Mouse (Mus musculus): ENCODE results near the gene Zcchc17.

Gene Zcchc17

DNA sequence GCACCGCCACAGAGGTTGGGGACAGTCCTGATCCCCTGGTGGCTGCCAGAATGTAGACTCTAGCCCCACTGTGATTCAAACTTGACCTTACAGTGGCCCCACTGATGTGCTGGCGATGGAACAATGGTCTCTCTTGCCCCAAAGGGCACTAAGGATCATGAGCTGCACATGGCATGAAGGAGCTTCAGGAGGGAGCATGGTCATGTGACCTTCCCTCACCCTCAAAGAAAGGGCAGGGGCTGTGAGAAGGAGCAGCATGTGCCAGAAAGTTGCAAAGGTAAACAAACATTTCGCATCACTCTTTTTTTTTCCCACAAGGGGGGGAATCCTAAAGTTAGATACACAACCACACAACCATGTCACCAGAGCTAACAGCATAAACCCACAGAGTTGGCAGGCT is 41.6 kb downstream of the Zcchc17 start:
- no peak for DNase-seq (ENCODE audit: low read depth, low spot score)

- DNase-seq (ENCODE audit: low read depth, low spot score) = no peak
These were observed 43.1 kb downstream of the Zcchc17 start for GRCm38 (mm10) chr4:130316691-130317090.

DNA sequence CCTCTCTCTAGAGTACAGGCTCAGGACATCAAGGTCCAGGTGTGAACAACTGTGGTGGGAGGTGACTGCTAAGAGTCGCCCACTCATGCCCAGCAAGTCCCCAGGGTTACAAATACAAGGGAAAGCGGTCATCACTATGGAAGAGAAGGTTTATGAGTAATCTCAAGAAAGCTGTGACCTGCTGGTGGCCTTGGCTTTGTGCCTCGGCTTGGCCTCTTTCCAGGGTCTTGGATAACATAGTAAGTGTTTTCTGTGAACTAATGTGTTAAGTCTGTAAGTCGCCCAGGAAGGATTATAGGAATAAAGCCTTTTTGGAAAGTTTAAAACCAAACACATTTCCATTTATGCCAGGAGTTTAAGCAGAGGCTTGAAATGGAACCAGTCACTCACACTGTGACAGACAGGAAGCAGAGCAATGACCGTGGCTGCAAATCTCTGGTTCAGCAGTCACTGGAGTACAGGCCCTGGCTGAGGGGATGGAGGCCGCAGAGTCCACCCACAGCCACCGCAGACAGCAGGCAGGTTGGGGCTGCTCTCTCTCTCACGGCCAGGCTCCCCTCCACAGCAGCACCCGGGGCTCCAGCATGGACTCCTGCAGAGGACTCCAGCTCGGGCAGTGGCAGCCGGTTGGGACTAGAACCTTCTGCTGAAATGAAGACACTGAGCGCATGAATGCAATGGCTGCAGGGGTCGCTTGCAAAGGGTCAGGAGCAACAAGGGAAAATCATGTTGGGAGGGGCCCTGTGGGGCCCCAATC is 43.8 kb downstream of the Zcchc17 start:
- no peak for DNase-seq (ENCODE audit: low read depth, low spot score)

DNA sequence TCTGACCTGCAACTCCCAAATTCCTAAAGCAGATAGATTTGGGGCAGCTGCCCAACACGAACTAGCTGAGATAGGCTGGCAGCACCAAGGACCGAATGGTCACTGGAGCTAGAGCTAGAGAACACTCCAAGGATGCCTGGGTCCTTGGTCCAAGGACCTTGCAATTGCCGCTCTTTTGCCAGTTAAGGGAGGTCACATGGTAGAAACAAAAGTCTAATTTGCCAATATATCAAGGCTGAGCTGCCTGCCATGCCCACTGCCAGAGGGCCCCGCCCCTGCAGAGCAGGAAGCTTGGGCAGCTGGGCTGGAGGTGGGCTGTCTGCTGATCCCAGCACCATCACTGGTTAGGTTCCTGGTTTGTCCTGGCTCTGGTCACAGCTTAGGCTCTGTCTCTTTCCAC is 46.2 kb downstream of the Zcchc17 start:
- DNase-seq (ENCODE audit: low read depth, low spot score) = no peak

- DNase-seq (ENCODE audit: low read depth, low spot score) = no peak
These were observed 47.2 kb downstream of the Zcchc17 start for GRCm38 (mm10) chr4:130312526-130312925.

- no peak for DNase-seq (ENCODE audit: low read depth, low spot score)
These were observed 50.5 kb downstream of the Zcchc17 start for GRCm38 (mm10) chr4:130309254-130309653.

- DNase-seq (ENCODE audit: low read depth, low spot score) = peak; percentile 63
These were observed 51.3 kb downstream of the Zcchc17 start, which contains the start of the genes Fabp3 and Gm10570 for GRCm38 (mm10) chr4:130308231-130309081. TSS of gene Fabp3 (plus strand) at chr4:130308595. TSS of gene Gm10570 (minus strand) at chr4:130308674.

DNA sequence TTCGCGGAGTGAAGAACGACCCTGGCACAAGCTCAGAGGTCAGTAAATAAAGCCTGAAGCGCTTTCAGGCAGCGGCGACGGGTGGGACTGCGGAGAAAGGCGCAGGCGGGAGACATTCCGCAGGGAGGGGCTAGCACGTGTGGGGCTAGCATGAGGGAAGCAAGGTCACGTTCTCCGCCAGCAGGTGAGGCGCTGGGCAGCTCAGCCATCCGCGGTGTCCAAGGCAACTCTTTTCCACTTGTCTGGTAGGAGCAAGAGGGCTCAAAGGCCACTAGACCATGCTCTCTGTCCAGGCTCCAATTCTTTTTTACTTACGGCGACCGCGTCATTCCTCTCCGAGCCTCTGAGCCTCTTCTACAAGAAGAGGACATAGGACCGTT is 51.9 kb downstream of the Zcchc17 start:
- peak; percentile 80 for DNase-seq (ENCODE audit: low read depth, low spot score)

DNA sequence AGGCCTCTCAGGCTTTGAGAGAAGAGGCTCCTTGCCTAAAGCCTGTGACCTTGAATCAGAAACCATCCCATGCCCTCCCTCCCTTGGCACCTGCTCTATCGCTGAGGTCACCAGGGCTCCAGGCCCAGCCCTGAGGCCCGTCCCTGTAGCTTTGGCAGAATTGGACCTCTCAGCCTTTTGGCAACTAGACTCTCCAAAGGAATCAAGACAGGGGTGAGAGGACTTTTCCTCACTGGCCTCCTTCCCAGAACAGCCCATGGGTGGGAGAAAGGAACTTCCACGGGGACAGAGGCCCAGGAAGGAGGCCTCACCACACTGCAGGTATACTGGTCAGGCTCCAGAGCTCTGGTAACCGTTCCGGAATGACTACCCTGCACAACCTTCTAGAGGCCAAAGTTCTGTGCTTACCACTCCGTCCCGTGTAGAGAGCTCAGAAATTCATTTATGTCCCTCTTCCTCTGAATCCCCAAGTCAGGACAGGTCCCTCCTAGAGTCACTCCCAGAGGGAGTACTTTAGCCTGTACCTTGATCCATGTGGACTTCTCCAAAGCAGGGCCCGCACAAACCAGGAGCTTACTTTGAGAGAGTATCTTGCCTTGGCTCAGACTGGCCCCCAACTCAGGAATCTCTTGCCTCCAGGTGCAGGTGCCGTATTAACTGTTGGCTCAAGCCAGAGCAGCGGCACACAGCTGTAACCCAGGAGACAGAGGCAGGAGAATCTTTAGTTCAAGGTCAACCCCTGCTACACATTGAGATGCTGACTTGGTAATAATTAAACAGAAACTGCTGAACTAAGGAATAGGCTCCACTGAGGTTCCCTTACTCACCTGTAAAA is 52.7 kb downstream of the Zcchc17 start:
- DNase-seq (ENCODE audit: low read depth, low spot score) = no peak

- peak; percentile 33 for DNase-seq (ENCODE audit: low read depth, low spot score)
These were observed 55.0 kb downstream of the Zcchc17 start for GRCm38 (mm10) chr4:130304746-130305145.

DNA sequence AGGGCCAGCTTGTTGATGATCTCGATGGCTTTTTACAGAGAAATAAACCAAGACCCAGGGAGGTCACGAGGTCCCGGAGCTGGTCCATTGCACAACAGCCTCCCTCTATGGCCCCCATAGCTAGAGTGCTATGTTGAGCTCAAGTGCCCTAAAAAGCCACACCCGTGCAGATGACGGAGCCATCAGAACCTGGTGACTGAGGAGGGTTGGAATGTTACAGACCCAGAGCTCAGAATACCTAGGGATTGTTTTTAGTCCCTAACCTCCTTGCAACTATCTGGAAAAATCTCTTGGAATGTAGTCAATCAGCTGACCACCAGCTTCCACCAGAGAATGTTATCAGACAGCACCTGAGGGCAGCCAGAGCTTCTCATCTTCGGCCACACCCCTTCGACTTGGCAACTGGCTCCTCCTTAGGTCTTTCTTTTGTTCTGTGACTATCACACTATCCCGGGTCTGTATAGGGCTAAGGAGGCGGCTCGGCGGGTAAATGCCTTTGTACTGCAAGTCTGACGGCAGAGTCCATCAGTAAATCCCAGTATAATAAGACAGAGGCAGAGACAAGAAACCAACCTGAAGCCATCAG is 57.4 kb downstream of the Zcchc17 start:
- DNase-seq (ENCODE audit: low read depth, low spot score) = no peak

DNA sequence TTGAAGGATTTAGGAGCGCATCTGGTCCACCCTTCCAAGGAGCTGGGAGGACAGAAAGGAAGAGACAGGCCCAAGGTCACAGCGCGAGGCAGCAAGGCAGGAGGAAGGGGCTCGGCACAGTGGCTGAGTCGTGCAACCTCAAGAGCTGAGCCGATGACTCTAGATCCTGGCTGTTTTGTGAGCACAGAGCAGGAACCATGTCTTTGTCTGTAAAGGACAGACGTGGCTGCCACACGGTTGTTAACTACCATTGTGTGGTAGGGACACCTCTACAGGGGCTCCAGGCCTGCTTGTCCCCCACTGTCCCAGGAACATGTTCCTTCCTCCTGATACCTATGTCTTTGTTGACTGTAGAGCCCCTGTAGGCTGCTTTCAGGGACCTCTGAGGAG is 60.1 kb downstream of the Zcchc17 start:
- no peak for DNase-seq (ENCODE audit: low read depth, low spot score)

DNA sequence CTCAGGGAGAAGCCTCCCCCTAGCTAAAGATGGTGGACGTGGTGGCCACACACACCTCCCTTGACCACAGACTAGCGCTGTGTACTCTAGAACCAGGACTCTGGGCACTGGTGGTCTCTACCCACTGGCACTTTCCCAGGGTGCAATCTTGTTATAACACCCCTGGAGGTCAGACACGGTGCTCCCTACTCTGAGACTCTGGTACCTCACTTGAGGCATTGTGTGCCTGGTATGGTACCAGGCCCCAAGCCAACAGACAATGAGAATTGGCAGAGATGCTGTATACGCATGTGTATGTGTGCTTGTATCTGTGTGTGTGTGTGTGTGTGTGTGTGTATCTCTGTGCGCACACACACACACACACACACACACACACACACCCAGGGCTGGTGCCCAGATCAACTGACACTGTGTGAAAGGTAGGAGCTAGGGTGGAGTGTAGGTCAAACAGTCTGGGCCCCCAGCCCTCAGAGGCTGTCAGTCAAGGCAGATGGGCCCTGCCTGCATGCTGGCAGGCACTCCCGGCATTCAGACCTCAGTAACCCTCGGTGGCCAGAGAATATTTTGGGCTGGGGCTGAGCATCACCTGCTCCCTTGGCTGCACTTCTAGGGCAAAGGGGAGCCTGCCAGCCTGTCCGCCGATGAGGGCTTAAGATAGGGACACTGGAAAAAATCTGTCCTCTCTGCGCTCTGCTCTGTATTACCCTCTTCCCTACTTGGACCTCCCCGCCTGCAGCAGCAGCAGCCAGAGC is 60.7 kb downstream of the Zcchc17 start:
- no peak for DNase-seq (ENCODE audit: low read depth, low spot score)

- DNase-seq (ENCODE audit: low read depth, low spot score) = peak; percentile 70
These were observed 62.6 kb downstream of the Zcchc17 start for GRCm38 (mm10) chr4:130297123-130297529.

DNA sequence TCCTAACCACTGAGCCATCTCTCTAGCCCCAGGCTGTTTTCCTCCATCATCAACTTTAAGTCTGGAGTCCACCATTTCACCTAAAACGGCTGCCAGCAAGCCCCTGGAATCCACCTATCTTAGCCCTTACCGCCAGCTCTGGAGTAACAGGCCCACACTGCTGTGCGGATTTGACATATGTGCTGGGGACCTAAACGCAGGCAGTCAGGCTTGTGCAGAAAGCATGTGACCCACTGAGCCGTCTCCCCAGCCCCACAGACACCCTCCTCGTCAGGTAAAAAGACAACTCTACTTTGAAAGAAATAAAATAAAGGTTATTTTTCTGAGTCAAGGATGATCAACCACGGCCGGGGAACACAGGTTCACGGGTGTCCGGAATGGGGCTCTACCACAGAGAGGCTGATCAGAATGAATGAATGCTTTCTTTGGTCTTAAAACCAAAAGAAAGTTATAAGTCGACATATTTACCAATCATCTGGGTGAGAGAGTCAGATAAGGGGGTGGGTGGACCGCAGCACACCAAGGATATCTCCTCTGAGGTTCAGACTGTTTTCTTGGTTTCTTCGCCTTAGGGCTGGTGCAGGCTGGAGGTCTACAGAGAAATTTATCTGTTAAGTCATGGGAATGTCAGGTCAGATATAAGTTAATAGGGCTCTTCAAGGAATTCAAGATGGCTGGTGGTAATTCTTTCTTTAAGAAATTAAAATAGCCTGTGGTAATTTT is 63.3 kb downstream of the Zcchc17 start:
- DNase-seq (ENCODE audit: low read depth, low spot score) = no peak

GRCm38 (mm10) chr4:130295047-130295745 is 64.5 kb downstream of the Zcchc17 start:
- no peak for DNase-seq (ENCODE audit: low read depth, low spot score)

GRCm38 (mm10) chr4:130294513-130294912 is 65.2 kb downstream of the Zcchc17 start:
- DNase-seq (ENCODE audit: low read depth, low spot score) = no peak

- DNase-seq (ENCODE audit: low read depth, low spot score) = peak; percentile 83
These were observed 67.5 kb downstream of the Zcchc17 start for GRCm38 (mm10) chr4:130292271-130292670.

GRCm38 (mm10) chr4:130289824-130290223 is 69.9 kb downstream of the Zcchc17 start:
- no peak for DNase-seq (ENCODE audit: low read depth, low spot score)

Data from mesoderm, embryonic 11.5 days (tissue).